Mouse (Mus musculus) embryonic stem cell, embryonic (primary cell): ENCODE measurements around the gene Tead4.

Experiments used
- CTCF ChIA-PET, 4 experiments: fragments of 300-600 bp in 2 of 4; fragments of 350-600 bp in 2 of 4; sonication (Branson Sonifier 250); formaldehyde crosslinking; loops; one replicate each; lab custom pipeline; 2022; ENCODE audit warnings: inconsistent platforms in 2 of 4; lab: Charles Lee
- POLR2A ChIA-PET, 4 experiments: fragments of 300-600 bp in 2 of 4; fragments of 350-600 bp in 2 of 4; sonication (Branson Sonifier 250); formaldehyde crosslinking; loops; one replicate each; lab custom pipeline; 2022; ENCODE audit warnings: antibody characterized with exemption in 4 of 4, inconsistent platforms in 1 of 4; lab: Charles Lee

Gene Tead4

DNA sequence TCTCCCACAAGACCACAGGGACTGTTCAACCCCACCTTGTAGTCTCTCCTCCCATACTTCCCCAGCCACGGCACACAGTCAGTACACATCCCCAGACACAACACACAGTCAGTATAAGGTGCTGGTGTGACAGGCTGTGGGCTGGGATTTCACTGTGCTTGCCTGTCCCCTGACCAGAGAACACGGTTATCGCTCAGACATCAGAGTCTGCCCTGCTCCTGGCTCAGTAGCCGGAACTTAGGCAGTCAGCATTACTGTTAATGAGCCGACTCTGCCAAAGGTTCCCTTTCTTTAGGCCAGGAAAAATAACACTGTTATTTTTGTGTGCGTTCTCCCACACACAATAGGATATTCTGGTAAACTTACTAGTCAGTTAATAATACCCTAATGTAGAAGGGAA is 24.3 kb downstream of the Tead4 start:
- POLR2A ChIA-PET, result interaction anchor here in 3 of 4 experiments (0.9 to 17.2 kb wide), 15 partner anchors 10 to 79 kb away, joined by 3 to 396 read pairs (median 7); partner anchors contain the start of gene Tead4 (in 1 of the 3)

DNA sequence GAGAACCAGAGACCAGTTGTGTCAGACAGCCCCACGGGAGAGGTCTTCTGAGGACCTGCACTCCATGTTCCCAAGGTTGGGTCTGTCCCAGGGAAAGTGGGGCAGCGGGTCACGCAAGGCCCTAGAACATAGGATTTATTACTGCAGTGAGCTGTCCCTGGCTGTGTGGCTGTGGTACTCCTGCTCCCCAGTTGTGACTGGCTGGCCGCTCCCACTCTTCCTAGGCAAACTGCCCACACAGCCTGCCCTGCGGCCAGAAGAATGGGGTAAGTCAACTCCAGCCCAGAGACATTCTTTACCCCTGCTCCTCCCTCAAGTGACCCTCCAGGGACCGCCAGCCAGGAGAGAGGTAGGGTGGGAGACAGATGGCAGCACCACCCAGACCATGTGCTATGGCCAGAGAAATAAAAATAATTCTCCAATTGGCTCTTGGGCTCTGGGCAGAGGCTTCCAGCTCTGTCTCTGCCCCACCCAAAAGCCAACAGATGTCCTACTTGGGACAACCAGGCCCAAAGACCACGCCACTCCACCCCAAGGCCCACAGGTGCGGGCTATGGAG is 25.0 kb downstream of the Tead4 start:
- ChIA-PET POLR2A (interaction anchor here in 3 of 4 experiments (0.6 to 17.2 kb wide), 20 partner anchors 7 to 80 kb away, joined by 3 to 396 read pairs (median 6); partner anchors contain the start of gene Tead4 (in 1 of the 3)), CTCF (no interaction called here)

More for the DNA sequence above, 24.3 kb downstream of the Tead4 start:
- CTCF ChIA-PET, result interaction anchor here in 1 of 4 experiments (0.6 kb wide), 1 partner anchor 31 kb away, joined by 5 read pairs; no protein-coding TSS in a partner anchor

DNA sequence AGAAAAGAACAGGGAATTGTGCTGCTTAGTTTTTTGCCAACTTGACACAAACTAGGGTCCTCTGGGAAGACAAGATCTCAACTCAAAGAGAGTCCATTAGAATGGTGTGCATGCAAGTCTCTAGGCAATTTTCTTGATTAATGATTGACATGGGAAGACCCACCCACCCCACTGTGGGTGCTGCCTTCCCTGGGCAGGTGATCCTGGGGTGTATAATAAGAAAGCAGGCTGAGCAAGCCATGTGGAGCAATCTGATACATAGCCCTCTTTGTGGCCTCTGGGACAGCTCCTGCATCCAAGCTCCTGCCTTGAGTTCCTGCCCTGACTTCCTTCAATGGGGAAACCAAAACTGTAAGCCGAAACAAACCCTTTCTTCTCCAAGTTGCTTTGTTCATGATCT is 27.1 kb downstream of the Tead4 start:
- POLR2A ChIA-PET, result interaction anchor here in 3 of 4 experiments (0.6 to 17.2 kb wide), 15 partner anchors 9 to 865 kb away, joined by 3 to 396 read pairs (median 6); no protein-coding TSS in a partner anchor
- CTCF ChIA-PET, result interaction anchor here in 1 of 4 experiments (1.7 kb wide), 1 partner anchor 18 kb away, joined by 3 read pairs; no protein-coding TSS in a partner anchor

DNA sequence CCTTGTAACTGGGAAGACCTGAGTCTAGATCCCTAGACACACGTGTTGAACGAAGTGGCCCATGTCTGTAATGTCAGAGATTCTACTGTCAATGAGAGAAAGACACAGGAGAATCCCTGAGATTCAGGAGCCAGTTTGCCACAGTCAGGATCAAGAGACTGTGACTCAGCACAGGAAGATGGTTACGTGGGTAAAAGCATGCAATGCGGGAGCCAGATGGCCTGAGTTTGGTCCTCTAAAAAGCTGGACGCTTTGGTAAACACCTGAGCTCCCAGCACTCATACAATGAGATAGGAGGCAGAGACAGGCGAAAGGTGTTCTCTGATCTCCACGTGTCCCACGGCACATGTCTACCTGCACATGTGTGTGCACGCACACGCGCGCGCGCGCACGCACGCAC is 27.9 kb downstream of the Tead4 start:
- ChIA-PET CTCF (interaction anchor here in 1 of 4 experiments (0.6 kb wide), 1 partner anchor 11 kb away, joined by 3 read pairs; no protein-coding TSS in a partner anchor), POLR2A (interaction anchor here in 2 of 4 experiments (1.4 to 17.2 kb wide), 8 partner anchors 8 to 26 kb away, joined by 5 to 396 read pairs (median 6); no protein-coding TSS in a partner anchor)

DNA sequence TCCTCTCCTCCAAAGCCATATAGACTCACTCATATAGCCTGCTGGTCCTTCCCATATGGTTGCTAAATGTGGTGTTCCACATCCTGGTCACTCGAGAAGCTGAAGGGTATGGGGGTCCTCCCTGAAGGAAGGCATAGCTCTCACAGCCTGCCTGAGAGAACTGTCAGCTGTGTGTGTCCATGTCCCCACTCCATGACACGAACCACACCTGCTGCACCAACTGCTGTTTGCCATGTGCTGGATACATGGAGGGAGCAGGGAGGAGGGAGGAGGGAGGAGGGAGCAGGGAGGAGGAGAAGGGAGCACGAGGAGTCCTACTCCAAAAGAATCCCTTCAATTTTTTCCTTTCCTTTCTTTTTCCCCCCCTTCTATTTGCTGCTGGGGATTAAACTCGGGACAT is 30.8 kb downstream of the Tead4 start:
- ChIA-PET POLR2A (interaction anchor here in 3 of 4 experiments (0.5 to 23.6 kb wide), 10 partner anchors 6 to 196 kb away, joined by 3 to 396 read pairs (median 6); no protein-coding TSS in a partner anchor), CTCF (no interaction called here)

DNA sequence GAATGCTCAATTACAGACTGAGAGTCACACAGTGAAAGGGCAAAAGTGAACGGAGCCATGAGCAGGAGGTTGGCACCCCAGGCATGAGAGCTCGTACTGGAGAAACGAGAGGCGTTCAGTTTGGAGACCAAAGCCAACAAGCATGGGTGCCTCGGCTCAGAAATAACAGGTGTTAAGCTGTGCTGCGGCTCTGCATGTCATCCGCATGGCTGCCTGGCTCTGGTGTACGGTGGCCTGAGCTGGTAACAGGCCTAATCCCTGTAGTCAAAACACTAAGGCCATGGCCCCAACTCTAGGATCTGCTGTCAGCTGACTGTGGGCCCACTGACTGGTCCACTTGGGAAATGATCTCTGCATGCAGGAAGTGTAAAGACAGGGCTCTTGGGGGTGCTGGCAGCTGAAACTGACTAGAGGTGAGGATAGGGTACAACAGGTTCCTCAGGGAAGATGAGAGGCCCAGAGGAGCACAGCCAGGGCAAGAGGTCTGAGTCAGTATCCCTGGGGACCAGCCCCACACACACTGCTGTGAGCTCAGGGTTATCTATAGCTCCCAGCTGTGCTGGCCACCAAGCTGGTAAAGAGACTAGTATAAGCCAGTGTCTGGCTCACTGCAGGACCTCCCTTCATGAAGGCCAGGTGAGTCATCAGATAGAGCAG is 35.6 kb downstream of the Tead4 start:
- CTCF ChIA-PET, result interaction anchor here in 1 of 4 experiments (0.8 to 1.4 kb wide), 3 partner anchors 26 to 64 kb away, joined by 3 to 4 read pairs (median 3); no protein-coding TSS in a partner anchor

DNA sequence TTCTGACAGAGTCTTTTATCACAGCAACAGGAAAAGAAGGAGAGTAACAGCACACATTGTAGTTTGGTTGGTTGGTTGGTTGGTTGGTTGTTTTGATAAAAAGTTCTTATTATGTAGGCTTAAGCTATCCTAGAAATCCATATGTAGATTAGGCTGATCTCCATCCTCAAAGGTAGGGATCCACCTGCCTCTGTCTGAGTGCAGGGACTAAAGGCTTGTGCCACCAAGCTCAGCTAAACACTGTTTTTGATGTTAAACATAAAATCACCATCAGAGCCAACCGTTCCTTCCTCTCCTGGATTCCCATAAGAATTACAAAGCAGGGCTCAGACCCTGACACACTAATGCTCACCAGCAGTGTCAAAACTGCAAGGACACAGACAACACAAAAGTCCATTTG is 39.1 kb downstream of the Tead4 start:
- ChIA-PET CTCF (interaction anchor here in 2 of 4 experiments (0.6 kb wide), 2 partner anchors 11 to 991 kb away, joined by 3 read pairs; no protein-coding TSS in a partner anchor), POLR2A (interaction anchor here (0.6 to 23.6 kb wide), 31 partner anchors 8 to 526 kb away, joined by 3 to 396 read pairs (median 4); partner anchors contain the start of genes Itfg2 (in 1 of the 4) and Tead4 (in 1 of the 4))

More for the DNA sequence above, 35.6 kb downstream of the Tead4 start:
- POLR2A ChIA-PET, result interaction anchor here in 3 of 4 experiments (0.6 to 23.6 kb wide), 23 partner anchors 8 to 766 kb away, joined by 3 to 396 read pairs (median 5); no protein-coding TSS in a partner anchor

DNA sequence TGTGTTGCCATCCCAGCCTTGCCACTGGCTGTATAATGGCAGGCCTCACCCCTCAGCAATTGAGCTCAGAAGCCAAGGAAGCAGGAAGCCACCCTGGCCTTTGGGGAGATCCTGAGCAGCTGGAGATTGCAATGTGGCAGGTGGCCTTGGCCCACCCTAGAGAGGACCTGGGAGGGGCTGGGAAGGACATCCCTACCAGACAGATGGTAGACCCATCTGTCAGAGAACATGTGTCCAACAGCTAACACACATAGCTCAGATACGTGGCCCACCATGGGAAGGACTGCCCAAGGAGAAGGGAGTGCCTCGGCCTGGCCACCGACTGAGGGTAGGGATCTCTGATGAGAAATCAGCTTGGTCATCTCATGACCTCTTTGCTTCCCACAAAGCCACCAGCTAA is 41.4 kb downstream of the Tead4 start:
- CTCF ChIA-PET, result interaction anchor here in 2 of 4 experiments (0.5 to 0.9 kb wide), 3 partner anchors 22 to 328 kb away, joined by 3 to 4 read pairs (median 3); no protein-coding TSS in a partner anchor
- POLR2A ChIA-PET, result interaction anchor here in 2 of 4 experiments (0.6 to 23.6 kb wide), 18 partner anchors 10 to 1107 kb away, joined by 3 to 396 read pairs (median 4); partner anchors contain the start of gene Tead4 (in 1 of the 2)

DNA sequence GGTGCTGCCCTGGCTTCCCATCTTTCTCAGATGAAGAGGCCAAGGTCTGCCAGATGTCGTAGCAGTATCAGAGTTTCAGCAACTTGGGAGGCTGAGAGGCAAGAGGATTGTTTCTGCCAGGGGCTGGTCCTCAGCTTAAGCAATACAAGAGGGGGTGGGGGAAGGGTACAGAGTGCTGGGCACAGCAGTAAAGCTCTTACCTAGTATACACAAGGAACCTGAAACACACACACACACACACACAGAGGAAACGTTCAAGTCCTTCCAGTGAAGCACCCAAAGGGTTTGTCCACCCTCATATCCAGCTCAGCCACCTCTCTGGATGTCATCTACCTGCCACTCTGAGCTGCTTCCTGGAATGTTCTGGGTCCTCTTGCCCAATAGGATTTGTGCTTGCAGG is 44.7 kb downstream of the Tead4 start:
- ChIA-PET CTCF (interaction anchor here in 3 of 4 experiments (0.6 to 4.1 kb wide), 6 partner anchors 18 to 750 kb away, joined by 3 to 23 read pairs (median 4); no protein-coding TSS in a partner anchor), POLR2A (interaction anchor here (0.9 to 23.6 kb wide), 26 partner anchors 9 to 210 kb away, joined by 3 to 396 read pairs (median 15); partner anchors contain the start of gene Tead4 (in 3 of the 4))

DNA sequence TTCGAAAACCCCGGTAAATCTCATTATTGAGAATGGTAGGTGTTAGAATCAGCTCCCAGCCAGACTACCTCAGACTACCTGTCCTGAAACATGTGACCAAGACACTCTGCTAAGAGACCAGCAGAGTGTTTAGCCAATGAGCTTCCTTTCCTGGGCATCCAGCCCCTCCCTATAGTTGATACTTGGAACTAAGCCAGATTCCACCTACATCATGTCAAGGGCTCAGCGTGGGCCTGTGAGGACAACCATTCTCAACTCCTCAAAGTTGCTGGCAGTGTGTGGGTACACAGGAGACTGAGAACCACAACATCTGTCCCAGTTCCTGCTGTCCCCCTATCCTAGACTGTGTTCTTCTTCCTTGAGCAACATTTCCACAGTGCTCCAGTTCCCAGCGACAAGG is 45.3 kb downstream of the Tead4 start:
- POLR2A ChIA-PET, result interaction anchor here (0.8 to 23.6 kb wide), 48 partner anchors 9 to 563 kb away, joined by 3 to 396 read pairs (median 9); partner anchors contain the start of gene Tead4 (in 3 of the 4)
- CTCF ChIA-PET, result interaction anchor here in 3 of 4 experiments (0.5 to 4.1 kb wide), 8 partner anchors 19 to 380 kb away, joined by 3 to 23 read pairs (median 3); no protein-coding TSS in a partner anchor

DNA sequence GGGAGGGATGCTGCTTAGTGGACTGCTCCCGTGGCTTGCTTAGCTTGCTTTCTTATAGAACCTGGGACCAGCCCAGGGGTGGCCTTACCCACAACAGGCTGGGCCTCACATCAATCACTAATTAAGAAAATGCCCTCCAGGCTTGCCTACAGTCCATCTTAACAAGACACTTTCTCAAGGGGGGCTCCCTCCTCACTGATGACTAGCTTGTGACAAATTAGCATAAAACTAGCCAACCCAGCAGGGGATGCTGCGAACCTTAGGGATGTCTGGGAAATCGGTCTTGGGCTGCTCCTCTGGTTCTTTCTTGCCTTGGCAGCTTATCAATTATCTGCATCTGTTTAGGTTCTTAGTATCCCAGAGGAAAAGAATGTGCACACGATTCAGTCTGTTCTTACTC is 46.1 kb downstream of the Tead4 start:
- ChIA-PET POLR2A (interaction anchor here (0.6 to 23.6 kb wide), 62 partner anchors 8 to 1064 kb away, joined by 3 to 396 read pairs (median 5); partner anchors contain the start of genes Tead4 (in 3 of the 4) and Itfg2 (in 1 of the 4)), CTCF (interaction anchor here (0.6 to 4.1 kb wide), 10 partner anchors 20 to 104 kb away, joined by 3 to 23 read pairs (median 3); partner anchors contain the start of gene Tead4 (in 2 of the 4))

DNA sequence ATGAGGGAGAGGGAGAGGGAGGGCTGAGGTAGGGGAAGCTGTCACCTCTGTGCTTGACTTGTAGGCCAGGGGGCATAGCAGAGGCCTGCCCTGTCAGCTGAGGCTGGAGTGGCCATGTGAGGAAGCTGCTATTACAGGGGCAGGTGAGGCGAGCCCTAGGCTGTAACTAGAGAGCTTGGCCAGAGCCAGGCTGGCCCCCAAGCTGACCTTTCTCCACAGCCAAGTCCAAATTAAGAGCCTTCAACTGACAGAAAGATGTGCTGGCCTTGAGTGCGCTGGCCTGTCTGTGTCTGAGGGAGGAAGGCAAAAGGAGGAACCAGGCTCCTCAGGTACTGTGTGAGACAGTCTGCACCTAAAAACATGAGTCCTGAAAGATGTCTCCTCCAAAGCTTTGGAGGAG is 47.5 kb downstream of the Tead4 start:
- ChIA-PET POLR2A (interaction anchor here in 3 of 4 experiments (0.6 to 23.6 kb wide), 25 partner anchors 9 to 1007 kb away, joined by 3 to 396 read pairs (median 17); partner anchors contain the start of genes Tead4 (in 2 of the 3) and Itfg2 (in 1 of the 3)), CTCF (interaction anchor here in 1 of 4 experiments (4.1 kb wide), 1 partner anchor 25 kb away, joined by 23 read pairs; no protein-coding TSS in a partner anchor)

DNA sequence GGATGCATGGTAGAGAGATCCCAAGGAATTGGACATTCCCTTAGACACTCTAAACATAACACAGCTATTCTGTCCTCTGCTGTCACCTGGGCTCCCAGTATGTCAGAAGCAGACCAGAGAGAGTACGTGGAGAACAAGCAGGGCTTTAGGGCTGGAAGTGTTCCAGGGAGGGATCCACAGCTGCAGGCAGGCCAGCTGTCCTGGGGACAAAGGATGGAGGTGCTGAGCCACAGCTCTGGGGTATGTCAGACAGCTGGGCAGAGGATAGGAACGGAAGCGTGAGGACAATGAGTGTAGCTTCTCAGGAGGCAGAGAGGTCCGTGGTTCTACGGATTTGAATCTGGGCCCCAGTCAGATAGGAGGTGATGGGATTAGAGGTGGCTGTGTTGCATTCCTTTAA is 50.0 kb downstream of the Tead4 start:
- CTCF ChIA-PET, result interaction anchor here in 2 of 4 experiments (0.6 to 2.2 kb wide), 2 partner anchors 23 to 64 kb away, joined by 3 to 7 read pairs; no protein-coding TSS in a partner anchor
- POLR2A ChIA-PET, result interaction anchor here in 3 of 4 experiments (0.6 to 23.6 kb wide), 7 partner anchors 10 to 51 kb away, joined by 3 to 396 read pairs (median 22); partner anchors contain the start of gene Tead4 (in 1 of the 3)

DNA sequence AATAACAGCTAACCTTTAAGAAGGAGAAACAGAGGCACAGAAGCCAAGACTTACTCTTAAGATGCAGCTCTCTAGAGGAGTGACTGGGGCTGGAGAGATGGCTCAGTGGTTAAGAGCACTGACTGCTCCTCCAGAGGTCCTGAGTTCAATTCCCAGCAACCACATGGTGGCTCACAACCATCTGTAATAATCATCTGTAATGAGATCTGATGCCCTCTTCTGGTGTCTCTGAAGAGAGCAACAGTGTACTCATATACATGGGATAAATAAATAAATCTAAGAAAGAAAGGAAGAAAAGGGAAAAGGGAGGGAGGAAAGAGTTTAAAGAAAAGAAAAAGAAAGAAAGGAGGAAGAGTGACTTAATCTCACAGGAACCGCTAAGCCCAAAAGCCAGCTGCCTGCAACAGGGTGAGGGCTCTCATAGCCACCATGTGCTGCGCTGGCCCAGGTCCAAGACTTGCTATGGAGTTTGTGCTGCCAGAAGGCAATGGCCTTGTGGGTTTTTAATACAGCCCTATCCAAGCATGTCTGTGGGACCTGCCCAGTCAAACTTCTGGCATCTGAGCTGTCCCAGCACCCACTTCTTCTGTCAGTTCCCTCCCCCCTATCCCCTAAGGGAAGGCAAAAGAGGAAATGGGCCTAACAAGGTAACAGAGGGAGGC is 63.4 kb downstream of the Tead4 start:
- POLR2A ChIA-PET, result interaction anchor here in 3 of 4 experiments (0.5 to 7.7 kb wide), 20 partner anchors 10 to 70 kb away, joined by 3 to 40 read pairs (median 4); partner anchors contain the start of gene Tead4 (in 1 of the 3)
- CTCF ChIA-PET, result interaction anchor here (0.6 to 2.2 kb wide), 23 partner anchors 10 to 174 kb away, joined by 3 to 9 read pairs (median 3); no protein-coding TSS in a partner anchor

DNA sequence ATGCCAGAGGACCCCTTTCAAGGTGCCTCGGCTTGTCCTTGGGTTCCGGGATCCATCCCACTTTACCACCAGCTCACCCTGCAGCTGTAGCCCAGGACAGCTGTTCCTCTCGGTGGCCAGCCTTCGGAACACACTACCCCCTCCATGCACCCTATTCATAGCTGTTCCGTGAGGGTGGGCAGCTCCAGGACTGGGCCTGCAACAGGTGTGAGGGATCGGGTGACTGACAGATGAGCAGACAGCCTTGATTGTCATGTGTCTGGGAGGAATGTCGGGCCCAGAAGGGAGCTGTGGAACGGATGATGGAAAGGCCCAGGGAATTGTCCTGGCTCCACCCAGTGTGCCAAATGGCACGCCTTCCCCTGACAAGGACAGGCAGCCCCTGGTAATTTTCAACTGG is 64.0 kb downstream of the Tead4 start:
- POLR2A ChIA-PET, result interaction anchor here (0.5 to 7.7 kb wide), 20 partner anchors 11 to 71 kb away, joined by 3 to 40 read pairs (median 4); partner anchors contain the start of gene Tead4 (in 1 of the 4)
- CTCF ChIA-PET, result interaction anchor here (0.5 to 2.2 kb wide), 23 partner anchors 9 to 534 kb away, joined by 3 to 9 read pairs (median 3); no protein-coding TSS in a partner anchor

DNA sequence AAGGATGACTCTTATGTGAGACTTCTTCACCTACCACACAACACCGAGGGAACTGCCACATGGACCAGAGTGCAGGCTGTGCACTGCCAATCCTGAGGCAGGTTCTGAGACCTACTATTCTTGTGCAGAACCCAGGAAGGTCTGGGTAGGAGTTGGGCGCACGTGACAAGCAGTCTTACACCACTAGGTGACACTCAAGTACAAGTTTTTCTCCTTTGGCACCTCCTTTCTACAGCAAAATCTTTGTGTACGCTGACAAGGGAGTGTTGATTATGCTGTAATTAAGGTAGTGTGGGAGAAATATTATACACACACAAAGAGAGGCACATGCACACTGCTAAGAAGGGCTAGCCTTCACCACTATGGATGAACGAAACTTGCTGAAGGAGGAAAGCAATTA is 66.4 kb downstream of the Tead4 start:
- POLR2A ChIA-PET, result interaction anchor here in 2 of 4 experiments (0.7 to 1.4 kb wide), 2 partner anchors 73 to 84 kb away, joined by 3 read pairs; no protein-coding TSS in a partner anchor
- CTCF ChIA-PET, result no interaction called here
